Mouse (Mus musculus) gonadal fat pad, adult 2 months (tissue): ENCODE data around the gene Idh2. TPM values are rescaled to one million over a fixed set of nuclear protein-coding genes. Genes with fewer than 3 reads are reported as not detected.
"Not testable (repeated sequence)": the region's sequence is repeated elsewhere in the genome, so short reads cannot be mapped to it uniquely, and the experiment has no call there.

Source experiments
- DNase-seq: peaks from one replicate; pipeline ENCODE4 v3.0.0-alpha.2; 2012; ENCODE audit warnings: low read depth
- polyA plus RNA-seq: library from polyadenylated mRNA; depleted of rRNA; stranded (reverse); fragments of >200 nt; gene quantifications from 2 replicates; pipeline ENCODE4 v1.2.3, GENCODE M21; 2012; rRNA removed

Idh2 gene
- polyA plus RNA-seq = 200 and 210 TPM in 2 replicates

DNA sequence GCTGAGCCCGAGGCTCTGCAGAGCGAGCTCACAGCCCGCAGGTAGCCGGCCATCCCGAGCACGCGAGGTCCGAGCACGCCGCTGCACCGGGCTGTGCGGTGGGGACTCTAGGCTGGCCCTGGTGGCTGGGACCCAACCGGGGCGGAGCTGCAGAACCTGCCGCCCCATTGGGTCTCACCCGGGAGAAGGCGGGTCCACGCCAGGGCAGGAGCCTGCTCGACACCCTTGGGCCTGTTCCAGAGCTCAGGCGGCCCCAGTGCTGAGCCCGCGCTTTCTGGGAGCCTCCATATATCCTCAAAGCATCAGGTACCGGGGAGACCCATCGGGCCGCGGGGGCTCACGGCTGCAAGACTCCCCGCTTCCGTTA, at the start of gene Idh2:
TSS of gene Idh2 (minus strand) at position 169 of the 367 bp plus-strand sequence.
- DNase-seq = no peak

- DNase-seq = no peak
Measured at GRCm38 (mm10) chr7:80160945-80161306, 45.7 kb upstream of the Idh2 start.

DNA sequence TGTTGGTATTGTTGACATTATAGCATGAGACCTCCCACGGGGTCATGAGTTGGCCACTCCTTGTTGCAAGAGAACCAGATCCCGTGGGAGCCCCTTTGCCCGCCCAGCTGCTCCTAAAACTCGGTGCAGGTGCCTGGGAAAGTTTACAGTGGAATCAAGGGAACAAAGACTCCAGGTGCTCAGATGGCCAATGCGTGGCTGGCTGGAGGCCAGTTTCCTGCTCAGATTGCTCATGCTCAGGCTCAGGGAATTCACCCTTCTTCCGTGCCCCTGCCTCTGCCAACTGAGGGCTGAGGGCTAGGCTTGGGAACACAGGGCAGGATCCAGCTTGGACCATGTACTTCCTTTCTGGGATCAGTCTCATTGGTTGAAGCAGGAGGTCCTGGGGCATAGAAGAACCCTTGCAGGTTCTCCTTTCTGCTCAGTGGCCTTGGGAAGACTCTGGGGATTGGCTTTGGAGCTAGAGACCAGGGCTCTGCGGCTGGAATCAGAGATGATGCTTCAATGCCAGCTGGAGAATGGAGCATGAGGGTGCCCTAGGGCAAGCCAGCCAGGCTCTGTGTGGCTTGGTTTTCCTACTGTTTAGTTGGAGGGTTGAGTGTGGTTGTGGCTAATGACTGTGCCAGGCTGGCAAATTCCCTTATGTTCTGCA, 45.2 kb upstream of the Idh2 start:
- DNase-seq = no peak

DNA sequence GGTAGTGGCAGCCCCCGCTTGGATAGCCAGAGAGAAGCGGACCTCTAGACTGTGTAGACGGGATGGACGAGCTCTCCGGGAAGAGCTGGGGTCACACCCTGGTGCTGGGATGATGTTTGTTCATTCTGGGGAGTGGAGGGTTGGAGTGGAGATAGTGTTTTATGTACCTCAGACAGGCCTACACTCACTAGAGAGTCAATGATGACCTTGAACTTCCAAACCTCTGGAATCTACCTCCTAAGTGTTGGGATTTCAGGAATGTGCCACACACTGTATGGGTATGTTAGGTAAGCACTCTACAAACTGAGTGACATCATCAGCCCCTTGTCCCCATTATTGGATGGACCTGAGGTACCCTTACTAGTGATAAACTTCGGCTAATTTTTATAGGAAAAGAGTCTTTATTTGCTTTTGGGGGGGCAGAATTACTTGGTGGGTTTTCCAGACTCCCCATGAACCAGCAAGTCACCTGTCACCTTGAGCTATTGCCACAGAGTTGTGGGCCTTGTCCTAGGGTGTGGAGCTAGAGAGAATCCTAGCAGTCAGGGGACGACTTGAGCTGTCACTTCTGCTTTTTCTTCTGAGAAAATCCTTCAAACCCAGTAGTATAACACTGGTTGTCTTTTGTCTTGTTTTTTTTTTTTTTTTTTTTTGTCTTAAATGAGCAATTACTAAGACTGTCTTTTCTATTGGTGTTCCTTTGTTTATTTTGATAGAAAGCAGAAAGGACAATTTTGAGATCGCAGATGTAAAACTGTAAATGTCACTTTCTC, 43.5 kb upstream of the Idh2 start:
- DNase-seq = no peak

GRCm38 (mm10) chr7:80156711-80157227, 41.6 kb upstream of the Idh2 start:
- no peak for DNase-seq

GRCm38 (mm10) chr7:80154689-80155088, 39.5 kb upstream of the Idh2 start:
- no peak for DNase-seq

GRCm38 (mm10) chr7:80152756-80153155, 37.6 kb upstream of the Idh2 start:
- no peak for DNase-seq

DNA sequence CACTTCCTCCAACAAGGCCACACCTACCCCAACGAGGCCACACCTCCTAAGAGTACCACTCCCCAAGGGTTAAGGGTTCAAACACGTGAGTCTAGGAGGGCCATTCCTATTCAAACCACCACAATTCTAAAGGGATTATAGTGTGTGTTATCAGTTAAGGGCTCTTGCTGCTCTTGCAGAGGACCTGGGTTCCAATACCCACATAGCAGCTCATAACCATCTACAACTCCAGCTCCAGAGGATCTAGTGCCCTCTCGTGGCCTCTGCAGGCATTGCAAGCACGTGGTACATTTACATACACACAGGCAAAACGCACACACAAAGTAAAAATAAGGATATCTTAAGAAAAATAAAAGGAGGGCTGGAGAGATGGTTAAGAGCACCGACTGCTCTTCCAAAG, 37.0 kb upstream of the Idh2 start:
- no peak for DNase-seq

GRCm38 (mm10) chr7:80149356-80149755, 34.2 kb upstream of the Idh2 start:
- DNase-seq = no peak

GRCm38 (mm10) chr7:80146077-80146476, 30.9 kb upstream of the Idh2 start:
- DNase-seq = no peak

DNA sequence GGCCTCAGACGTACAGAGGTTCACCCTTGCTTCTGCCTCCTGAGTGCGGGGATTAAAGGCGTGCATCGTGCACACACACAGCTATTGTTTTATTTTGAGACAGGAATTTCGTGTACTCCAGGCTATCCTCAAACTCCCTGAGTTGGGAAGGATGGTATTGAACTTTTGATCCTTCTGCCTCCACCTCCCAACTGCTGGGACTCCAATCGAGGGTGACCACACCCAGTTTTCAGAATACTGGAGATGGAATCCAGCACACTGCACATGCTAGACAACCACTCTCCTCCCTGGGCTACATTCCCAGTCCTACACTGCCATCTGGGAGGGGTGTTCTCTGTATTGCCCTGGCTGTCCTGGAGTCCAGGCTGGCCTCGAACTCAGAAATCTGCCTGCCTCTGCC, 29.5 kb upstream of the Idh2 start:
- no peak for DNase-seq

DNA sequence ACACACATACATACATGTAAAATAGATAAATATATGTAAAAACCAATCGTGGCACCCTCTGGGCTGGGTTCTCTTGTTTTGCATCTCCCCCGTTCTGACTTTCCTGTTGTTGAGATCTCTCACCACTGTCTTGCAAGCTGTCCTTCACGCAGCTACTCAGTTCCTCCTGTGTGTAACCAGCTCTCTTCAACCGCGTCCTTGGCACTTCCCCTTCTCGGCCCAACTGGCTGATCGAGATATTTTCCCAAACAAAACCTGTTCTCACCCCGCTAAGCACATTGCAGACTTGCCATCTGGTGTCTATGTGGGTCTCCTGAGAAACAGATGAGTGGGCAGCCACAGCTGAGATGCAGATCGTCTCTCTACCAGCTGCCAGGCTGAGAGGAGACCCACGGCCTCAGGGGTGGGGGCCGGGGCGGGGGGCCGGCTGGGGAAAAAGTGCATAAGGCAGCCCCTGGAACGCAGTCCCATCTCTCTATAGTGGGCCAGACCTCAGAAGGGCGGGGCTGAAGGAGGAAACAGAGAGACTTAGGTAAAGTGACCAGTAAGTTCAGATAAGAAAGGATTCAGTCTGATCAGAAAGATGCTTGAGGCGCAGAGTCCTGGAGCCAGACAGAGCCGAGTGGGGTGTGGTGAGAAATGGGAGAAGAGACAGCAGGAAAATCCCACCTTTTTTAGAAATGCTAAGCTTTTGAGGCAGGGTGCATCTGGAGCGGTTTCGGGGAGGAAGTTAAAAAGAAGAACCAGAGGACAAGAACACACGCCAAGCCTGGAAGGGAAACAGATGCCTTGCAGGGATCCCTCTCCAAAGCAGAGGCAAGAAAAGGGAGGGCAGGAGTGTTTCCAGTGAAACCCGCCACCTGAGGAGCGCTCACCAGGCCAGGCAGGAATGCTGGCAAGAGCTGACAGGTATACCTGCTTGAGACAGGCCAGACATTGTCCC, 28.4 kb upstream of the Idh2 start:
- DNase-seq = no peak

GRCm38 (mm10) chr7:80140815-80141214, 25.6 kb upstream of the Idh2 start:
- DNase-seq = no peak

- no peak for DNase-seq
Measured at GRCm38 (mm10) chr7:80138375-80138774, 23.2 kb upstream of the Idh2 start.

DNA sequence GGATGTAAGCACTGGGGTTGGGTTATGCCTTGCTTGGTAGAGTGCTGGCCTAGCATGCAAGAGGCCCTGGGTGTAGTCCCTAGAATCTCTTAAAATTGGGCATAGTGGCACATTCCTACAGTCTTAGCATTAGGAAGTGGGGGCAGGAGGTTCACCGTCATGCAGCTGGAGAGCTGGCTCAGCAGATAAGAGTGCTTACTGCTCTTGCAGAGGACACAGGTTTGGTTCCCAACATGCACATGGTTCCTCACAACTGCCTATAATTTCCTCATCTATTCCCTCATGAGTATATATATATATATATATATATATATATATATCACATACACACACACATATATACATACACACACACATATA, 20.0 kb upstream of the Idh2 start:
- DNase-seq = no peak

DNA sequence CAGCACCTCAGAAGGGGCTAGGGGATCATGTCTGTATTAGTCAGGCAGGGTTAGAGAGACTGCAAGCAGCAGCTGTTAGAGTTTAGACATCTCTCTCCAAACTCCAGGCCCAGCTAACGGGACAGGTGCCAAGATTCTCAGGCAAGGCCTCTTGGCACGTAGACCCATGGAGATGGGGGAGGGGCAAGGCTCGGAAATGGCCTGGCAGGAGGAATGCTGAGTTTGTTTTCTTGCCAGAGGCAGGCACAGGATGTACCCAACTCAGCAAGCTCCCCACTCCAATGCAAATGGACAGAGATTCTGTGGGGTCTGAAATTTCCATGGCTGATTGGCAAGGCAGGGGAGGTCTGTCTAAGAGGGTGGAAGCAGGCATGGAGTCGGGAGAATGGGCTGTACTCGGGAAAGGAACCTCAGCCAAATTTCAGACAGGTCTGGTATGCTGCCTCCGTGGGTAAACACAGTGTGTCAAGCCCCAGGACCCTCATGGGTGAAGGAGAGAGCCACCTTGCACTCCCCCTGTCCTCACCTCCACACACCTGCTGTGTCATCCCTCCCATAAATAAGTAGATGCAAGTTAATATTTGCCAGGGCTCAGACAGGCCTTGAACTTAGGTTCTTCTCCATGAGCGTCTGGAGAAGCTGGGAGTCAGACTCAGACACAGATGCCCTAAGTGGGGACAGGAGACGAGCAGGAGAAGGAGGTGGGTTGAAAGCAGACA, 19.4 kb upstream of the Idh2 start:
- DNase-seq = no peak

DNA sequence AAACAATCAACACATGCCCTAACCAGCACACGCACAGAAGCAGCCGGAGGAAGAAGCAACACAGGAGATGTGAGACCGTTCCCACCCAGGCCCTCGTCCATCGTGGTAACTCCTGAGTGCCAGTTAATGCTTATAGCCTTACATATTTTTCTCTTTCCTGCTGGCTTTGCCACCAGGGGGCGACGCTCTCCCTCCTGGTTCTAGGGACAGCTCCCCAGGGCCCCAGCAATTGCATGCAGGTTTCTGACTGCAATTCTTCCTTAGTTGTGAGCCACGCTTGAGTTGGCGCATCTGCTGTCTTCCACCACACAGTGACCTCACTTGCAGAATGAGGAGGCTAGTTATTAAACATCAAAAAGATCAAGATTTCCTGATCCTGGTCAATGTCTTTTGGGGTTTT, 17.3 kb upstream of the Idh2 start:
- no peak for DNase-seq

DNA sequence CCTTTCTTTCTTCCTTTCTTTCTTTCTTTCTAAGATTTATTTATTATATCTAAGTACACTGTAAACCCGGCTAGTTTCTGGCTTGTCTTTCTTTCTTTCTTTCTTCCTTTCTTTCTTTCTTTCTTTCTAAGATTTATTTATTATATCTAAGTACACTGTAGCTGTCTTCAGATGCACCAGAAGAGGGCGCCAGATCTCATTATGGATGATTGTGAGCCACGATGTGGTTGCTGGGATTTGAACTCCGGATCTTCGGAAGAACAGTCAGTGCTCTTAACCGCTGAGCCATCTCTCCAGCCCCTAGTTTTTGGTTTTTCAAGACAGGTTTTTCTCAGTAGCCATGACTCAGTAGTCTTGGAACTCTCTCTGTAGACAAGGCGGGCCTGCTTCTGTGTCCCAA, 16.1 kb upstream of the Idh2 start:
- not testable (repeated sequence) for DNase-seq

- no peak for DNase-seq
Measured at GRCm38 (mm10) chr7:80130344-80131055, 15.3 kb upstream of the Idh2 start.

- no peak for DNase-seq
Measured at GRCm38 (mm10) chr7:80129278-80129677, 14.1 kb upstream of the Idh2 start.

DNA sequence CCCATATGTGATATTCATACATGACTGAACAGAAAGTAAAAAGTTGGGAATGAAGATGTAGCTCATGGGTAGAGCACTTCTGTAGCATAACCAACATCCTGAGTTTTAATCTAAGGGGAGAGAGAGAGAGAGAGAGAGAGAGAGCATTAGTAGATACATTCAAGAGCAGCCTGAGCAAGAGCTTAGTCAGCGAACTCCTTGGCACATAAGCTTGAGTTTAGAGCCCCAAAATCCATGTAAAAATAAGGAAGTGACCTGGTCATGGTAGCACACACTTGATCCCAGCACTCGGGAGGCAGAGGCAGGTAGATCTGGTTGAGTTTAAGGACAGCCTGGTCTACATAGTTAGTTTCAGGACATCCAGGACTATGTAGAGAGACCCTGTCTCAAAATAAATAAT, 8.5 kb upstream of the Idh2 start:
- no peak for DNase-seq
